Mouse (Mus musculus) liver, adult 2 months (tissue): ENCODE data around the gene BC003965. TPM values are rescaled to one million over a fixed set of nuclear protein-coding genes. Genes with fewer than 3 reads are reported as not detected.
A peak's percentile ranks its signal among the peaks of the same experiment; 100 is the strongest.

Source experiments
- DNase-seq: peaks from one replicate; pipeline ENCODE4 v3.0.0-alpha.2; 2011; ENCODE audit warnings: low read depth, low spot score; ENCODE audit errors: extremely low read depth
- H3K27ac ChIP-seq: fragments of 200-500 bp; replicated peaks from 2 replicates; pipeline ENCODE4 v1.5.1; 2012; ENCODE audit warnings: low read depth, mild to moderate bottlenecking, control low read depth, inconsistent platforms, low read length; ENCODE audit not compliant: insufficient read depth
- H3K27me3 ChIP-seq: fragments of 200-500 bp; 2 replicates; pipeline ENCODE4 v1.6.1; 2012; ENCODE audit warnings: mild to moderate bottlenecking, moderate library complexity, low read length, inconsistent platforms; ENCODE audit not compliant: control insufficient read depth, insufficient read depth
- H3K36me3 ChIP-seq: fragments of 200-500 bp; 2 replicates; pipeline ENCODE4 v1.6.1; 2012; ENCODE audit warnings: low read length, inconsistent platforms; ENCODE audit not compliant: control insufficient read depth, insufficient read depth
- H3K4me1 ChIP-seq: fragments of 200-500 bp; 2 replicates; pipeline ENCODE4 v1.6.1; 2011; ENCODE audit warnings: low read length; ENCODE audit not compliant: control insufficient read depth, insufficient read depth
- H3K4me3 ChIP-seq: fragments of 200-500 bp; 2 replicates; pipeline ENCODE4 v1.5.1; 2011; ENCODE audit warnings: low read depth, mild to moderate bottlenecking, control low read depth, low read length, moderate library complexity; ENCODE audit not compliant: insufficient read depth
- H3K79me2 ChIP-seq: fragments of 200-500 bp; 2 replicates; pipeline ENCODE4 v1.6.1; 2012; ENCODE audit warnings: inconsistent platforms, mild to moderate bottlenecking, low read length, moderate library complexity; ENCODE audit not compliant: control insufficient read depth, insufficient read depth
- H3K9ac ChIP-seq: fragments of 200-500 bp; 2 replicates; pipeline ENCODE4 v1.6.1; 2012; ENCODE audit warnings: low read depth, mild to moderate bottlenecking, control low read depth, inconsistent platforms, low read length
- CTCF ChIP-seq: fragments of 200-500 bp; IDR thresholded peaks from 2 replicates; pipeline ENCODE4 v1.5.1; 2011; ENCODE audit warnings: low read depth, low read length, control low read depth
- POLR2A ChIP-seq: fragments of 200-500 bp; IDR thresholded peaks from 2 replicates; pipeline ENCODE4 v1.6.1; 2011; ENCODE audit warnings: low read length, control low read depth; ENCODE audit not compliant: insufficient read depth; ENCODE audit errors: extremely low read depth
- WGBS: fragments of 180-500 bp; shearing (Covaris S2); methylation state at CpG from one replicate; pipeline ENCODE4 v1.1.7; 2018; 5-methylcytosine and 5-hydroxymethylcytosine counted together
- polyA plus RNA-seq: library from polyadenylated mRNA; depleted of rRNA; stranded (reverse); fragments of >200 nt; gene quantifications from 2 replicates; pipeline ENCODE4 v1.2.3, GENCODE M21; 2012
- total RNA-seq: library from RNA; depleted of rRNA; stranded (reverse); fragments of >200 nt; gene quantifications from 2 replicates; pipeline ENCODE4 v1.2.3, GENCODE M21; 2014

The BC003965 gene
- total and polyA plus RNA-seq, 2 experiments, result 12.1 to 15.4 TPM

DNA sequence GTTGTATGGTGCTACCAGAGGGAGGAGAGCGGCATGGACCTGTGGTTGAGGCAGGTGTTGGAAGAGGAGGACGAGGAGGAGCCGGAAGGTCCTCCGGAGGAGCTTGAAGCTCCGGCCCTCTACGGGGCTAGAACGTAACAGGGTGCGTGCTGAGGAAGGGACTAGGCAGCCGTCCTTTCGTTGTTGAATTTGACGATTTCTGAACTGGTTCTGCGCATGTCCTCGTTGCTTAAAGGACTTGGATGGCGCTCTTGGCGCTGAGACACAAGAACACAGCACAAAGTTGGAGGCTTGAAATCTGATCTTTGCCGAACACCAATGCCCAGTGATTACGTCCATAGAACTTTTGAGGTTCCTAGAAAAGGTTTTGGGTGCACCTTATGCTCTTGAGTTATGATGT is 607 bp downstream of the BC003965 start:
- DNase-seq, result peak; percentile 17
- Histone ChIP-seq H3K4me1 (peaks cover 12% of the 10 kb centered on the region), H3K9ac (peak overlapping the region; percentile 80), H3K27me3 (no peaks in the 10 kb centered on the region), H3K4me3 (peak overlapping the region; percentile 76), H3K27ac (peak overlapping the region; percentile 27; the same call in 1 of the 2 replicates), H3K79me2 (peaks cover 24% of the 10 kb centered on the region), H3K36me3 (no peaks in the 10 kb centered on the region)
- TF ChIP-seq POLR2A (no peak), CTCF (no peak)
- WGBS, result 6% methylated on average over 17 of the region's 17 CpGs

DNA sequence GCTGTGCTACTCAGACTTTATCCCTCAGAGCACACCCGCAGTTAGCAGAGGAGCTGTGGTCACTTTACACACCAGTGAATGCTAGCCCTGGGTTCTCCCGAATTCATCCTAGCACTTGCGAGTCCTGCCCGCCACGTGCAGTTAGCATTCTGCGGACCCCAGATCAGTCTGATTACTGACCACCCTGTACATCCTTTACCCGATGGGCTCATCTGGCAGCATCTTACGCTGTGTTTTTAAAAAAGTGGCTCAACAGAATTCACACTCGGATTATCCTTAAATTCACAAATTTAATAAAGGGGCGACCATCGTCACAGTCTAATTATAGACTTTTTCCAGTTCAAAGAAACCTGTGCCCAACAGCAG is 3.4 kb downstream of the BC003965 start:
- Histone ChIP-seq H3K36me3 (peaks cover 2% of the 10 kb centered on the region; the same call in 1 of the 2 replicates), H3K27me3 (no peaks in the 10 kb centered on the region), H3K79me2 (peaks cover 38% of the 10 kb centered on the region), H3K27ac (no peak overlapping the region; the same call in 1 of the 2 replicates), H3K4me1 (peaks cover 15% of the 10 kb centered on the region), H3K4me3 (peak overlapping the region; percentile 81), H3K9ac (peak overlapping the region; percentile 96)
- no peak for TF ChIP-seq POLR2A
- TF ChIP-seq CTCF, result no peak
- WGBS, result 16% methylated on average over 11 of the region's 11 CpGs
- DNase-seq, result peak; percentile 8

DNA sequence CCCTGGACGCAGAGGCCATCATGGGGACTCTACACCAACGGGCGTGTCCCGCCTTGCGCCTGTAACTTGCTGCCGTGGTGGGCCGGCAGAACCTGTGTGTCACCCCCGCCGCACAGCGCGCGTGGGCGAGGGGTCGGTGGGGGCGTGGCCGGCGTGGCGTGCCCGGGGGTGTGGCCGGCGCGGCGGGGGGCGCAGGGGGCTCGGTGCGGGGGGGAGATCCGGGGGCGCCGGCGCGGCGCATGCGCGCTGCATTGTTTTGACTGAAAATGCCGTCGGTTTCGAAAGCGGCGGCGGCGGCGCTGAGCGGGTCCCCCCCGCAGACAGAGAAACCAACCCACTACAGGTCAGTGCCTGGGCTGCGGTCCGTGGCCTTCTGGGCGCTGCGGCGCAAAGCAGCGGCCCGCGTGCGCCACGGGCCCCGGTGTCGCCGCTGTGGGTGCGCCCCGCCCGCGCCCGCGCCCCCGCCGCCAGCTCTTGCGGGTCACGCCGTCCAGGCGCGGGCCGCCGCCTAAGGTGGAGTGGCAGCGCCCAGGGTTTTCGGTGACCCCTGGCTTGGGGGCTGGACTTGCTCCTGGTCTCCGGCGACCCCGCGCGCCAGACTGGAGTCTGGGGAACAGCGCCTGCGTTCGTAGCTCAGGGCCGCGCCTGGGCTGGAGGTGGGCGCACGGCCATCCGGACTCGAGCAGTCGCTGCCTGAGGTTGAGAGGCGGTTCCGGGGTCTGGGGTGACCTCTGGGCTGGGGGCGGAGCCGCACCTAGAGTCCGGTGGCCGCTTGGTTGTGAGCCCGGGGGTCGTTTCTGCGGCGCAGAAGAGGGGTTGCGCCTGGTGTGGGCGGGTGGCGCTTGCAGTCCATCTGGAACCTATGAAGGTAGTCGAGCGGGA is 4.0 kb downstream of the BC003965 start, which contains the start of gene Unkl:
Gene Unkl (plus strand): TSS at position 248 of the 882 bp plus-strand sequence.
- peak within 1 kb of the TSS; percentile 81 for H3K4me3 ChIP-seq
- no peak for TF ChIP-seq CTCF
- H3K27ac ChIP-seq, result peak within 1 kb of the TSS; percentile 63
- peaks cover 43% of the 10 kb centered on the region for H3K79me2 ChIP-seq
- no peaks in the 10 kb centered on the region for H3K27me3 ChIP-seq
- peak within 1 kb of the TSS; percentile 96 for H3K9ac ChIP-seq
- H3K36me3 ChIP-seq, result peaks cover 2% of the 10 kb centered on the region; the same call in 1 of the 2 replicates
- peak; percentile 24 for DNase-seq
- WGBS, result under 1% methylated on average over 78 of the region's 104 CpGs
- peaks cover 13% of the 10 kb centered on the region for H3K4me1 ChIP-seq

DNA sequence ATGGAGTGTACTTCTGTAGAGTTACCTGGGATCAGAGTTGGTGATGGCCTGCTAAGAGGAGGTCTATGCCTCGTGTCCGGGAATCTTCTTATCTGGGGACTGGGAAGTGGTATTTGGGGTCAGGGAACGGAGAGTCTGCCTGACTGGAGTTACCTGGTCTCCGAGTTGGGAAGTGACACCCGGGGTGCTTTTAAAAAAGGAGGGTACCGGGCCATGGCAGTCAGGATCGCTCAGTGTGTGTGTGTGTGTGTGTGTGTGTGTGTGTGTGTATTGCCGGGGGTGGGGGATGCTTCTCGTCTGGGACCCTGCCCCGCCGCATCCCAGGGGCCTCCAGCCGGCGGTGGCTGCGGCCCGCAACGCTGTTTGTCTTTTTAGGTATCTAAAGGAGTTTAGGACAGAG is 4.7 kb downstream of the BC003965 start:
- DNase-seq, result peak; percentile 29

DNA sequence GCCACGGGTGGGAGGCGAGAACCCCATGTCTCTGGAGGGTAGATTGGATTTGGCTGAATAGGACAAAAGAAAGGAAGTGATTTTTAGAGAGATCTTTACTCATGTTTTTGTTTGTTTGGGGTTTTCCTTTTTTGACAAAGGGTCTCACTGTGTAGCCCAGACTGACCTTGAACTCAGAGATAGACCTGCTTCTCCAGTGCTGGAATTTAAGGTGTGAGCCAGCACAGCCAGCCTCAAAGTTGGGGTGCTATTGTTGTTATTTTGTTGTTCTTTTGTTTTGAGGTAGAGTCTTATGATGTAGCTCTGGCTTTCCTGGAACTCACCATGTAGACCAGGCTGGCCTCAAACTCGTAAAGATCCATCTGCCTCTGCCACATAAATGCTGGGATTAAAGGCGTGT is 18.0 kb downstream of the BC003965 start:
- no peak overlapping the region for H3K9ac ChIP-seq
- peaks cover 20% of the 10 kb centered on the region; the same call in 1 of the 2 replicates for H3K36me3 ChIP-seq
- TF ChIP-seq POLR2A (no peak), CTCF (no peak)
- no peak overlapping the region for H3K4me3 ChIP-seq
- H3K27me3 ChIP-seq, result no peaks in the 10 kb centered on the region
- peaks cover 5% of the 10 kb centered on the region; the same call in 1 of the 2 replicates for H3K79me2 ChIP-seq
- WGBS, result 93% methylated on average over 4 of the region's 4 CpGs
- no peak for DNase-seq
- no peak overlapping the region for H3K27ac ChIP-seq
- no peaks in the 10 kb centered on the region for H3K4me1 ChIP-seq

More for the DNA sequence above, 4.7 kb downstream of the BC003965 start:
- Histone ChIP-seq H3K4me1 (peaks cover 11% of the 10 kb centered on the region), H3K27me3 (no peaks in the 10 kb centered on the region), H3K79me2 (peaks cover 43% of the 10 kb centered on the region), H3K27ac (peak overlapping the region; percentile 63), H3K36me3 (peaks cover 2% of the 10 kb centered on the region; the same call in 1 of the 2 replicates), H3K4me3 (peak overlapping the region; percentile 81), H3K9ac (peak overlapping the region; percentile 96)
- 4% methylated on average over 16 of the region's 16 CpGs for WGBS
- TF ChIP-seq POLR2A (no peak), CTCF (no peak)

DNA sequence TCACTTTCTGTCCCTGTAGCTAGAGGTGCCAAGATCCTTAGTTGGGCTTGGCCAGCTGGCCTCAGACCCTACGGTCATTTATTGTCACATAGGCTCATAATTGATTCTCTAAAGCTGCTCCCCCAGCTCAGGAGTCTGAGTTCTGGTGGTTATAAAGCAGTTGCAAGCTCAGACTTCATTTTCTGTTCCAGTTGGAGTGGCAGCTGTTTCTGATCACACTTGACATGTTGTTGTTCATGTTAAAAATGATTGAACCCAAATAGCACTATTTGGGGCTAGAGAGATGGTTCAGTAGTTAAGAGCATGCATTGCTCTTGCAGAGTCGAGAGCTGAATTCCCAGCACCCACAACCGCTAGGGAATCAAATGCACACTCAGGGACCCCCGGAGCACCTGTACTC is 25.7 kb downstream of the BC003965 start:
- no peak overlapping the region for H3K4me3 ChIP-seq
- H3K4me1 ChIP-seq, result no peaks in the 10 kb centered on the region
- no peak overlapping the region for H3K27ac ChIP-seq
- TF ChIP-seq POLR2A (no peak), CTCF (no peak)
- no peaks in the 10 kb centered on the region for H3K27me3 ChIP-seq
- no peaks in the 10 kb centered on the region for H3K79me2 ChIP-seq
- no peak overlapping the region for H3K9ac ChIP-seq
- peaks cover 25% of the 10 kb centered on the region for H3K36me3 ChIP-seq
- no peak for DNase-seq
- 96% methylated on average over 4 of the region's 4 CpGs for WGBS
